Mouse (Mus musculus) cerebellum, adult 2 months (tissue): Measurements from ENCODE around the gene Ppp1r12a.

Experiments used
- CTCF ChIP-seq: fragments of 200-500 bp; IDR thresholded peaks from 2 replicates; pipeline ENCODE4 v1.5.1; 2011; ENCODE audit warnings: low read depth, mild to moderate bottlenecking, control low read depth, low read length, moderate library complexity, borderline replicate concordance; ENCODE audit not compliant: insufficient read depth
- POLR2A ChIP-seq: fragments of 200-500 bp; IDR thresholded peaks from 2 replicates; pipeline ENCODE4 v1.6.1; 2011; ENCODE audit warnings: low read length, control low read depth, borderline replicate concordance; ENCODE audit not compliant: insufficient read depth

GRCm38 (mm10) chr10:108145701-108146100 is 16.3 kb upstream of the Ppp1r12a start:
- TF ChIP-seq POLR2A (no peak), CTCF (no peak)
